Mouse (Mus musculus): ENCODE data around the gene Olfr263.

DNA sequence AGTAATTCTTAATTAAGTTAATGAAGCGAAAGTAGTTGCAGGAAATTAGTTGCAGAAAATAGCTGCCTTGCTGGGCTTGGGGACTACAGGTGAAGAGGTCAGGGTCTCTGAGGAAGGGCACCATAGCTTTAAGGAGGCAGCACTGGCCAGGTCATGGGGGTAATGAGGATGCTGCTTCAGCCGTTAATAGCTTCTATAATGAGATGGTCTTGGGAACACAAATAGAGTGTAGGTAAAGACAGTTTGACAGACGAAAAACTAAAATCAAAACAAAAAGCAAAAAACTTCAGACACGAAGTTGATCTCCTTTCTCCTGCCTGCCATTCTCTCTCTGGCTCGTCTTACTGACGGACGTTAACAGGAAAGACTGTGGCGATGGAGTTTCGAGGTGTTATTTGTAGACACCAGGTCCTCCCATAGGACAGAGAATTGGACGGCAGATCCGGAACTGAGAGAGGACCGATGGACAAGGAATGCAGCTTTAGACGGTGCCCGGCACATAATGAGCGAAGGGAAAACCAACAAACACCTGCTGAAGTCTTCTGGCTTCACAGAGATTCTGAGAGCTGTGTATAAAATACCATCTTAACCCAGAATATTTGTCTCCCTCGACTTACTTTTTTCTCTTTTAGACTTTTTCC lies 39.1 kb downstream of the Olfr263 start:
- TF ChIP-seq CTCF (IDR thresholded peaks at IDR 0.05; ENCODE audit: borderline replicate concordance, insufficient read depth, low read depth, low read length) (no peak), POLR2A (IDR thresholded peaks at IDR 0.05; ENCODE audit: borderline replicate concordance, insufficient read depth, low read length) (no peak)
